Mouse (Mus musculus) brain, embryonic 14.5 days (tissue): Measurements from ENCODE around the gene Gm9945.

Experiments
- CTCF ChIP-seq: fragments of 200-500 bp; IDR thresholded peaks from 2 replicates; pipeline ENCODE4 v1.5.1; 2012; ENCODE audit warnings: inconsistent platforms, mild to moderate bottlenecking, moderate library complexity, borderline replicate concordance; ENCODE audit not compliant: insufficient read depth, insufficient read length; ENCODE audit errors: extremely low read depth
- POLR2A ChIP-seq: fragments of 200-500 bp; IDR thresholded peaks from 2 replicates; pipeline ENCODE4 v1.6.1; 2012; ENCODE audit warnings: mild to moderate bottlenecking, inconsistent platforms, borderline replicate concordance; ENCODE audit not compliant: poor library complexity, insufficient read depth, insufficient read length, severe bottlenecking; ENCODE audit errors: extremely low read depth

DNA sequence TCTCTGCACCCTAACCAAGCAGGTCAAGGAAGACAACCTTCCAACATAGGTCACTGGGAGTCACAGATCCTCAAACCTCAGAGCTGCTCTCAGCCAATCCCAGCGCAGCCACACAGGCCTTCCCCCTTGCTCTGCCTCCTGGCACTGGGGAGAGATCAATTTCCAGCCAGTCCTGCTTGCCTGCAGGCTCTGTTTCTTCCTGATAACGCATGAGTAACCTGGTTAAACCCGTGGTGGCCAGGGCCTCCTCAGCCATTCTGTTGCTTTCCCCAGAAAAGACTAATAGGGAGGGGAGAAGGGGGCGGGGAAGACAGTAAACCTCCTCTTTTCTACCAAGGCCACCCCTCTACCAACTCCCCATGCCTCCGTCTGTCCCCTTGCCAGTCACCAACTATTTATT lies 18.2 kb upstream of the Gm9945 start:
- TF ChIP-seq CTCF (no peak), POLR2A (no peak)
